Mouse (Mus musculus): Measurements from ENCODE around the gene Gramd4. TPM values are rescaled to one million over a fixed set of nuclear protein-coding genes. Genes with fewer than 3 reads are reported as not detected.
A peak's percentile ranks its signal among the peaks of the same experiment; 100 is the strongest.

Gramd4 gene
- polyA plus RNA-seq, 1 experiment from 2014 or later, result 32.5 TPM

DNA sequence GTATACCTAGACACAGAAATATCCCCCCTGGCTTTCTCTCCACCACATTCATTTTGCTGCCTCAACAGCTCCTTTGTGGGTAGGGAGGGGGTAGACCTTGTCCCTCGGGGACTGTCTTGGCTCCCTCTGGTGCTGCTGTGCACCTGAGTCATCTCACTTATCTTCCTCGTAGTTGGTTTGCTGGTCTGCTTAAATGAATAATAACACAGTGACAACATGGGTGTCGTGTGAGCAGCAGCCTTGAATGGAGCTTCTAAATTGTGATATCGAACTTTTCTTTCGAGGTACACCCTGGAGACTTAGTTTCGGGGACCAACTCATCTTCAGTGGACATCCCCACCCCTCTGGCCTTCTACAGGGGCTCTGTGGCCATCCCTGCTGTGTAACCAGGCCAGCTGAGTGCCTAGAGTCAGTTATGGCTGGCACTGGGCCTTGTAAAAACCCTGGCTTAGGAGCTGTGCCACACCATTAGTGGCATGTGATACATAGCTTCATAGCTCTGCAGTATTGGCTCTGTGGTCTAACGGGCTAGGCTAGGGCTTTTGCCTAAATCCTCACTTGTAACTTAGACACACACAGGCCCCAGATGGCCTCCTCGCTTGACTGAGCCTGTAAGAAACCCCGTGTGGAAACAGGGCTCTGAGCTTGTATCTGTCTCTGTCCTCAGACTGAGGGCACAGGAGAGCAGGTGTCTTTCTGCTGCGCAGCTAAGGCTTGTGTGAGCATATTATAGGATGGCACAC, 53.0 kb downstream of the Gramd4 start:
- Histone ChIP-seq H3K4me3 (no peak overlapping the region), H3K27ac (replicated peaks) (no peak overlapping the region), H3K9me3 (no peaks in the 10 kb centered on the region), H3K9ac (no peak overlapping the region), H3K4me2 (no peak overlapping the region), H3K27me3 (no peaks in the 10 kb centered on the region), H3K4me1 (replicated peaks) (peaks cover 66% of the 10 kb centered on the region), H3K36me3 (no peaks in the 10 kb centered on the region)
- ATAC-seq (ENCODE audit: low read depth), result no peak
- WGBS, result 67% methylated on average over 10 of the region's 10 CpGs

DNA sequence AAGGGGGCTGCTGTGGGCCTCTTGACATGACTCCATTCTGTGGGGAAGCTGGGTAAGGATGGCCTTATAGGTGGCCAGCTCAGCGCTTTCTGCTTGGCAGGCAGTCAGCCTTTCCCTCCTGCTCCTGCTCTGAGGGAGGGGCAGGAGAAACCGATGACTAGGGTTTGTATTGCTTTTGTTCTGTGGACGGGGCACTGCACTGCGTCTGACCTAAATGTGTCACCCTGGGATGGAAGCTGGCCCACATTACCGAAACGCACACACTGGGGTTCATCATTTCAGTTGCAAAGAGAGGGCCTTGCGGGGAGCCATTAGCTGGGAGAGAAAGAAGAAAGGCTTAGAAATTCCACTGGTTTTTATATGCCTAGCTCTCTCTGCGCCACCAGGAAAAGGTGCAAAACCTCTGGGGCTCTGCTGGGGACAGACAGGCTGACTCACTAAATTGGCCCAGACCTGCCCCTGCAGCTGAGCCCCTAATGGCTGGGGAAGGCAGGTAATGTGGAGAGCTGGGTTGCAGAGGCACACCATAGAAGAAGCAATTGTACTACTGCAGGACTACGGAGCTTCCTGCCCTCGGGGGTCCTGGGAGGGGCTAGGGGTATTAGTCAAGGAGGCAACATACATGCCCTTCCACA, 55.3 kb downstream of the Gramd4 start:
- Histone ChIP-seq H3K27me3 (no peaks in the 10 kb centered on the region), H3K4me1 (replicated peaks) (peaks cover 74% of the 10 kb centered on the region), H3K9ac (peak overlapping the region; percentile 54), H3K36me3 (no peaks in the 10 kb centered on the region), H3K27ac (replicated peaks) (peak overlapping the region; percentile 91), H3K4me2 (peak overlapping the region; percentile 20; the same call in 1 of the 2 replicates), H3K4me3 (no peak overlapping the region), H3K9me3 (no peaks in the 10 kb centered on the region)
- WGBS, result 8% methylated on average over 10 of the region's 10 CpGs
- 0 out of 2 replicates have a peak, but pooled peaks have one; percentile 45 for ATAC-seq (ENCODE audit: low read depth)

DNA sequence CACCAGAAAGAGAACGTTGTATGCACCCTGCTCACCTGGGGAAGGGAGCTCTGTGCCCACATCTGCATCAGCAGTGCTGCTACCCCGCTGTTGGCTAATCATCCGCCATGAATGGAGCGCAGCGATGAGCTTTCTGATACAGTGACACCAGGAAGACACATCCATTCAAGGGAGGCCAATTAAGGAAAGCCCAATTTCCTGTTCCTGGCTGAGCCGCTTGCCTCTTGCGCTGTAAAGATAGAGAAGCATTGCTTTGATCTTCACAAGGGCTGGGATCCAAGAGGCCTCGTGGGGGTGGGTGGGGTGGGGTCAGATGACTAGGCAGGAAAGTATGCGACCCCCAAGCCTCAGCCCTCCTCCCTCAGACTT, 55.8 kb downstream of the Gramd4 start:
- H3K4me3 ChIP-seq, result no peak overlapping the region
- peak overlapping the region; percentile 20; the same call in 1 of the 2 replicates for H3K4me2 ChIP-seq
- peak overlapping the region; percentile 91 for H3K27ac ChIP-seq (replicated peaks)
- 0 out of 2 replicates have a peak, but pooled peaks have one; percentile 10 for ATAC-seq (ENCODE audit: low read depth)
- peak overlapping the region; percentile 22; the same call in 1 of the 2 replicates for H3K9ac ChIP-seq
- H3K27me3 ChIP-seq, result no peaks in the 10 kb centered on the region
- no peaks in the 10 kb centered on the region for H3K9me3 ChIP-seq
- 7% methylated on average over 9 of the region's 9 CpGs for WGBS
- H3K36me3 ChIP-seq, result peaks cover 4% of the 10 kb centered on the region
- H3K4me1 ChIP-seq (replicated peaks), result peaks cover 72% of the 10 kb centered on the region

DNA sequence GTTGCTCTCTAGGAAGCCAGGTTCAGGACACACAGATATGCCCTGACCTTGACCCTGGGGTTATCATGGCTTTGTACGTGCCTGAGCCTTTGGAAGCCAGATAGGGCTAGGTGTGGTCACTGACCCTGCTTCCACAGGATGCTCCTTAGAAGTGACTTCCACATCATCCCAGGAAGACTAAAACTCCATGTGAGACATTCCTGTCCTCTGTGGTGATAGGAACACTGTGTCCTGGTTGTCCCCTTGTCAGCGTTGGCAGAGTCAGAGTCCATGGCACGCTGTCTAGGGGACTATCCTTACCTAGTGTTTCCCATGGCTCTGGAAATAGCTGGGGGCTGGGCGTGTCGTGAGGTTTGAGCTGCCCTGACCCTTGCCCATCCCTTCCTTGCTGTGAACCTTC, 58.9 kb downstream of the Gramd4 start:
- H3K27ac ChIP-seq (replicated peaks), result peak overlapping the region; percentile 2; the same call in 1 of the 2 replicates
- peaks cover 49% of the 10 kb centered on the region for H3K4me1 ChIP-seq (replicated peaks)
- no peak for ATAC-seq (ENCODE audit: low read depth)
- no peak overlapping the region for H3K4me3 ChIP-seq
- H3K9ac ChIP-seq, result 0 out of 2 replicates have a peak overlapping the region, but pooled peaks have one; percentile 10
- no peak overlapping the region for H3K4me2 ChIP-seq
- no peaks in the 10 kb centered on the region for H3K9me3 ChIP-seq
- H3K36me3 ChIP-seq, result peaks cover 34% of the 10 kb centered on the region
- 59% methylated on average over 5 of the region's 5 CpGs for WGBS
- no peaks in the 10 kb centered on the region for H3K27me3 ChIP-seq

DNA sequence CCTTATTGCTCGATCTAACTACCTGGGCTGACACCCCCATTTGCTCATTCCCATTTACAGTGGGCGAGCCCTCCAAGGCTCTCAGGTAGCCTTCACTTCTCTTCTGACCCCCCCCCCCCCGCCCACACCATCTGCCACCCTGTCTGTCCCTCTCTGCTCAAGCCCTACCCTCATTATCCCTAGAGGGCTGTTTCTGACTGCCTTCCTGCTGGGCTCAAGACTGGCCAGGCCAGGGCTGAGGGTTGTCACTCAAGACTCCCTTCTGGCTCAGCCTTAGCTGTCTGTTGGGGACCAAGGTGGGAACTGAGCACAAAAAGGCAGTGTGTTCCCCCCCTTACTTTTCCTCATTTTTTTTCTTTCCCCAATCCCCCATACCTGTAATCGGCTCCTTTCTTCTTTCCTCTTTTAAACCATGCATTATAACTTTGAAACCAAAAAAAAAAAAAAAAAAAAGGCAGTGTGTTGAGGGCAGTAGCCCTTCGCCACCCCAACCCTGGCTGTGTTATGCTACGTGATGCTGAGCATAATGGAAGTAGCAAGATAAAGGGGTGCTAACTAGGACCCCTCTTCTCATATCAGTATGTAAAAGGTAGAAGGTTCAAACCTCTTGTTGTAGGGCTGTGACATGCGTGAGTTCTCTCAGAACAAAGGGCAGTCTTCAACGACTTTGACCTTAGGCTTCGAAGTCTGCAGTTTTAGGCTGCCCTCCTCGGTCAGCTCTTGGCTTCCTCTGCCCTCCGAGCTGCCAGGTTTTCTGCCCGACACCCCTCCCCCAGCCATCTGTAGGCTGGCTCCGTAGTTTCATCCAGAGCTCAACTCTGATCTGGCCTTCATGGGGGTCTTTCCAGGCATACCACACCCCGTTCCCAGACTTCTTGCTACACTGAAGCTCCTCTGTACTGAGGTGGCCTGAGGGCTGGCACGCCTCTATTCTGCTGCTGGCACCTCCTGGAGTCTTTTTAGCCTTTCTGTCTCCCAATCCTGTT, 59.9 kb downstream of the Gramd4 start:
- H3K9ac ChIP-seq, result 0 out of 2 replicates have a peak overlapping the region, but pooled peaks have one; percentile 10
- WGBS, result 60% methylated on average over 15 of the region's 15 CpGs
- H3K27ac ChIP-seq (replicated peaks), result 0 out of 2 replicates have a peak overlapping the region, but pooled peaks have one; percentile 2
- ATAC-seq (ENCODE audit: low read depth), result no peak
- no peak overlapping the region for H3K4me2 ChIP-seq
- H3K4me3 ChIP-seq, result no peak overlapping the region
- H3K36me3 ChIP-seq, result peaks cover 44% of the 10 kb centered on the region
- no peaks in the 10 kb centered on the region for H3K9me3 ChIP-seq
- no peaks in the 10 kb centered on the region for H3K27me3 ChIP-seq
- H3K4me1 ChIP-seq (replicated peaks), result peaks cover 44% of the 10 kb centered on the region

DNA sequence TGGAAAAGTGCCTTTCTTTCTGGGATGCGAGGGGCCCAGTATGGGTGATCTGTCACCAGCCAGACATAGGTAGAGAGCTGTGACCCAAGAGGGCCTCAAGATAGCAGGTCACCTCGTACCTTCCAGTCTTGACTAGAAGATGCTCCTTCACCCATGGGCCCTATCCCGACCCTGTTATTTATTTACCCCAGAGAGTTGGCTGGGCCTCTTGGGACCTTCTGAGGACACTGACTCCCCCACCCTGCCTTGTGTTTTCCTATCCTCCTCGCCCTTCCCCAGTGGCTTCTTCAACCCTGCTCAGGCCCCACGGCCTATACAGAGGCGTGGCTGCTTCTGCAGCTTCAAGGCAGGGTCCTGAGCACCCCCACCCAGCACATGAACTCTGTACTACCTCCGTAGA, 61.7 kb downstream of the Gramd4 start:
- Histone ChIP-seq H3K27ac (replicated peaks) (no peak overlapping the region), H3K36me3 (peaks cover 59% of the 10 kb centered on the region), H3K4me2 (no peak overlapping the region), H3K4me1 (replicated peaks) (peaks cover 26% of the 10 kb centered on the region; the same call in 1 of the 2 replicates), H3K4me3 (no peak overlapping the region), H3K9ac (no peak overlapping the region), H3K27me3 (no peaks in the 10 kb centered on the region), H3K9me3 (no peaks in the 10 kb centered on the region)
- ATAC-seq (ENCODE audit: low read depth), result no peak
- 96% methylated on average over 7 of the region's 7 CpGs for WGBS

DNA sequence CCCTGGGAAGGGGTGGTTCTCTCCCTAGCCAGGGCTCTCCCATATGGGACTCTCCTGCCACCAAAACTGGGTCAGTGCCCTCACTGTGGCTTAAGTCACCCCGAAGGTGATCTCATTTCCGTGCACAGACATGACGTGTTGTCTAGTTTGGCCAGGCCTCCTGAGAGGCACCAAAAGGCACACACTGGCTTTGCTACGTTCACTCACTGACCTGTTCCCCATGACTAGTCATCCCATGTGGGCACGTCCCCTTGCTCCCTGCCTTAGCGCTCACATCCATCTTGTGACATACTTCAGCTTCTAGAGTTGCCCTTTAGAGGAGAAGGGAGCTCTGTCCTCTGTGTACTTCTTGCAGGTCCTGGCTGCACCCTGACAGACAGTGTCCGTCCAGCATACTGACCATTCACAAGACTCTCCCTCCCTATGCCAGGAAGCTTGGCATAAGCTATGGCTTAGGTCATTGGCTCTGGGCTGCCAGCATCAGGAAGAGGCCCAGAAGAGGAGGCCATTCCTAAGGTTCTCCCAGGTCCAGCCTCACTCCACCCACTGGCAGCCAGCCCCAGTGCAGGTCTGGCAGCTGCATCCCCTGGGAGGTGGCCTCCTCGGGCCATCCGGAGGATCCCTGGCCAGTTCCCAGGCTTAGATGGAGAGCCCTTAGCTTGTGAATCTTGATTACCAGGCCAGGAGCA, 64.9 kb downstream of the Gramd4 start:
- peaks cover 12% of the 10 kb centered on the region; the same call in 1 of the 2 replicates for H3K4me1 ChIP-seq (replicated peaks)
- no peak overlapping the region for H3K9ac ChIP-seq
- H3K36me3 ChIP-seq, result peaks cover 74% of the 10 kb centered on the region
- no peaks in the 10 kb centered on the region for H3K27me3 ChIP-seq
- 88% methylated on average over 9 of the region's 9 CpGs for WGBS
- no peak for ATAC-seq (ENCODE audit: low read depth)
- H3K9me3 ChIP-seq, result no peaks in the 10 kb centered on the region
- H3K4me2 ChIP-seq, result no peak overlapping the region
- H3K27ac ChIP-seq (replicated peaks), result no peak overlapping the region
- H3K4me3 ChIP-seq, result no peak overlapping the region

DNA sequence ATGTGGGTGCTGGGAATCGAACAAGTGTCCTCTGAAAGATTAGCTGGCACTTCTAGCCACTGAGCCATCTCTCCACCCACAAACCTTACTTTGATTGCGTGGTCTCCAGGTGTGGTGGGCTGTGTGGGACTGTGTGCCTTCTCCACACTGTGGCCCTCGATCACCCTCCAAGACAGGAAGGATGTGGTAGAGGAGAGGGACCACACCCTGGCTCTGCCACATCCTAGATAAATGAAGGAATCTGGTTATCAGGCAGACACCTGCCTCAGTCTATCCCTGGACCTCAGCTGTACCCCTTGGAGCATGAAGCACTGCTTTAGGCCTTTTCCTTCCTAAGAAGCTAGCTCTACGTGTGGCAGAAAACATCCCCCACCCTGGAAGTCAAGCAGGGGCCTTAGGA, 65.9 kb downstream of the Gramd4 start:
- WGBS, result 92% methylated on average over 4 of the region's 4 CpGs
- no peak overlapping the region for H3K27ac ChIP-seq (replicated peaks)
- ATAC-seq (ENCODE audit: low read depth), result no peak
- no peaks in the 10 kb centered on the region for H3K27me3 ChIP-seq
- peaks cover 80% of the 10 kb centered on the region for H3K36me3 ChIP-seq
- H3K4me1 ChIP-seq (replicated peaks), result 0 out of 2 replicates have a peak, but pooled peaks cover 5% of the 10 kb centered on the region
- no peak overlapping the region for H3K4me3 ChIP-seq
- H3K9ac ChIP-seq, result no peak overlapping the region
- no peak overlapping the region for H3K4me2 ChIP-seq
- H3K9me3 ChIP-seq, result no peaks in the 10 kb centered on the region

DNA sequence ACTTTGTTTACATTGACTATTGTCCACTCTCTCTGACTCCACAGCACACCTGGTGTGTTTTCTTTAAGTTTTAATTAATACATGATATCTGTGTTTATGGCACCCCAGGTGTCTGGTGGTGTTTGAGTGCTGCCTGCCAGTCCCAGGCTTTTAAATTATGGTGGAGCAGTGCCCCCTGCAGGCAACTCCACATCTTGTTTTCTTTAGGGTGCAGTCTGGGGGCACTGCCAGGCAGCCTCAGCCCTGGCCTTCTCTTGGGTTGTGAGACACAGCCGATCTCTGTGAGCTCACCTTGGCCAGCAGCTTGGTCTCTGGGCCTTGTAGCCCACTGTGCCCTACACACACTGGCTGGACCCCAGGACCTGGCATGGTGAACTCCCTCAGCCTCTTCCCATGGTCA, 66.9 kb downstream of the Gramd4 start:
- H3K9me3 ChIP-seq, result no peaks in the 10 kb centered on the region
- no peak for ATAC-seq (ENCODE audit: low read depth)
- no peak overlapping the region for H3K9ac ChIP-seq
- H3K4me2 ChIP-seq, result no peak overlapping the region
- no peaks in the 10 kb centered on the region for H3K27me3 ChIP-seq
- H3K27ac ChIP-seq (replicated peaks), result no peak overlapping the region
- 52% methylated on average over 1 of the region's 1 CpGs for WGBS
- peaks cover 80% of the 10 kb centered on the region for H3K36me3 ChIP-seq
- no peak overlapping the region for H3K4me3 ChIP-seq
- H3K4me1 ChIP-seq (replicated peaks), result 0 out of 2 replicates have a peak, but pooled peaks cover 5% of the 10 kb centered on the region

DNA sequence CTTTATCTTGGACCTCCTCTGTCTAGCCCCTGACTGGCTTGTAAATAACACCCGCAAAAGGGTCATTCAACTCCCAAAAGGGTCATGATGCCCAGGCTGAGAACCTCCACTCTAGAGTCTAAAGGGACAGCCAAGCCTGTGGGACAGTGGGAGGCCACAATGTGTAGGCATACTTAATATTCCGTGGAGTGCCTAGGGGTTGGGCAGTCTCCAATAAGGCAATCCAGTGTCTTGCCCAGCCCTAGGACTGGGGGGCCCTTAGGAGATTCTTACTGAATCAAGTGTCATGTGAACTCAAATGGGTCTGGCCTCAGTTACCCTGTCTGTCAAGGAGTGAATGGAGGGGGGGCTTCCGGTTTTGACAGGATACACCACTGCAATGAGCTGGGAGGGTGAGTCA, 71.5 kb downstream of the Gramd4 start:
- Histone ChIP-seq H3K27ac (replicated peaks) (no peak overlapping the region), H3K9ac (no peak overlapping the region), H3K9me3 (no peaks in the 10 kb centered on the region), H3K4me2 (no peak overlapping the region), H3K4me3 (no peak overlapping the region), H3K27me3 (no peaks in the 10 kb centered on the region), H3K36me3 (peaks cover 82% of the 10 kb centered on the region), H3K4me1 (replicated peaks) (0 out of 2 replicates have a peak, but pooled peaks cover 5% of the 10 kb centered on the region)
- 75% methylated on average over 3 of the region's 3 CpGs for WGBS
- ATAC-seq (ENCODE audit: low read depth), result 0 out of 2 replicates have a peak, but pooled peaks have one; percentile 45

DNA sequence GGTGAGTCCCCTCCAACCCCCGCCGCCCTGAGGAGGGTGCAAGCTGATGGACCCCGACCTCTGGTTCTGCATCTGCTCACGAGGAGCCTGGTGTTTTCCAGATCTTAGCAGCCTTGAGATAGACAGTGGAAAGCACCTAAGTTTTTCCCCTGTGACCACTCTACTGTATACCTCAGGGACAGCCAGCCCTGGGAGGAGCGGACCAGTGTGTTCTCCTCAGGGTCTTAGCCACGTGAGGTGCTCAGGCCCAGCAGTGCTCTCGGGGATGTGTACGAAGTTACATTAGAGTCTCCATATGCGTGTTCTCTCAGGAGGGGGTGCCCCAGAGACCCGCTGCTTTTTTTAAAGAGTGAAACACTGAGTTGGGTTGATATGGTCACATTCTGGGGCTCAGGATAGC, 73.2 kb downstream of the Gramd4 start:
- Histone ChIP-seq H3K36me3 (peaks cover 88% of the 10 kb centered on the region), H3K4me1 (replicated peaks) (peaks cover 12% of the 10 kb centered on the region), H3K9ac (no peak overlapping the region), H3K27me3 (no peaks in the 10 kb centered on the region), H3K4me3 (no peak overlapping the region), H3K4me2 (no peak overlapping the region), H3K9me3 (no peaks in the 10 kb centered on the region), H3K27ac (replicated peaks) (no peak overlapping the region)
- no peak for ATAC-seq (ENCODE audit: low read depth)
- WGBS, result 93% methylated on average over 10 of the region's 10 CpGs
